Mouse (Mus musculus) cortical plate, adult 2 months (tissue): Measurements from ENCODE around the gene Bud23.

Experiments
- CTCF ChIP-seq: fragments of 200-500 bp; IDR thresholded peaks from 2 replicates; pipeline ENCODE4 v1.5.1; 2011; ENCODE audit warnings: mild to moderate bottlenecking, control low read depth, low read length; ENCODE audit not compliant: insufficient read depth; ENCODE audit errors: extremely low read depth
- POLR2A ChIP-seq: fragments of 200-500 bp; IDR thresholded peaks from 2 replicates; pipeline ENCODE4 v1.6.1; 2011; ENCODE audit warnings: mild to moderate bottlenecking, low read length, control low read depth; ENCODE audit not compliant: insufficient read depth; ENCODE audit errors: extremely low read depth

GRCm38 (mm10) chr5:135106758-135107256 is 42.0 kb upstream of the Bud23 start:
- TF ChIP-seq CTCF (no peak), POLR2A (no peak; the same call in 1 of the 2 replicates)
